Mouse (Mus musculus) hindbrain, embryonic 14.5 days (tissue): Measurements from ENCODE around the gene Rasa2. TPM values are rescaled to one million over a fixed set of nuclear protein-coding genes. Genes with fewer than 3 reads are reported as not detected.
"Not testable (repeated sequence)": the region's sequence is repeated elsewhere in the genome, so short reads cannot be mapped to it uniquely, and the experiment has no call there.

Source experiments
- ATAC-seq: fragments of 200-750 bp; cut with Nextera tagmentation; 2 replicates; pipeline ENCODE4 v1.8.0; 2017; ENCODE audit warnings: moderate number of reproducible peaks, mild to moderate bottlenecking, moderate TSS enrichment, moderate library complexity; ENCODE audit not compliant: low FRiP score
- DNase-seq: peaks from one replicate; pipeline ENCODE4 v3.0.0-alpha.2; 2015; ENCODE audit warnings: low spot score
- H3K27ac ChIP-seq: fragments of 300-500 bp; sonication (generic); 2 replicates; pipeline ENCODE4 v1.5.1; 2014; ENCODE audit warnings: mild to moderate bottlenecking, moderate library complexity
- H3K27me3 ChIP-seq: fragments of 300-500 bp; sonication (generic); 2 replicates; pipeline ENCODE4 v1.6.1; 2014; ENCODE audit warnings: mild to moderate bottlenecking, low read length, mixed read lengths; ENCODE audit not compliant: control insufficient read depth, insufficient read depth
- H3K36me3 ChIP-seq: fragments of 300-500 bp; sonication (generic); replicated peaks from 2 replicates; pipeline ENCODE4 v1.6.1; 2014; ENCODE audit not compliant: control insufficient read depth, insufficient read depth
- H3K4me1 ChIP-seq: fragments of 300-500 bp; sonication (generic); replicated peaks from 2 replicates; pipeline ENCODE4 v1.6.1; 2014; ENCODE audit warnings: antibody characterized with exemption, low read length, mixed read lengths; ENCODE audit not compliant: control insufficient read depth, insufficient read depth
- H3K4me2 ChIP-seq: fragments of 300-500 bp; sonication (generic); replicated peaks from 2 replicates; pipeline ENCODE4 v1.6.1; 2014; ENCODE audit warnings: mild to moderate bottlenecking, moderate library complexity
- H3K4me3 ChIP-seq: fragments of 300-500 bp; sonication (generic); replicated peaks from 2 replicates; pipeline ENCODE4 v1.5.1; 2014; ENCODE audit warnings: mild to moderate bottlenecking, low read length
- H3K9ac ChIP-seq: fragments of 300-500 bp; sonication (generic); 2 replicates; pipeline ENCODE4 v1.6.1; 2014
- H3K9me3 ChIP-seq: fragments of 300-500 bp; sonication (generic); 2 replicates; pipeline ENCODE4 v1.6.1; 2016; ENCODE audit warnings: low read length; ENCODE audit not compliant: control insufficient read depth
- WGBS: fragments of 180-500 bp; shearing (Covaris S2); extraction: QIAGEN DNeasy Blood & Tissue Kit; methylation state at CpG from one replicate; pipeline ENCODE4 v1.1.7; 2014; 5-methylcytosine and 5-hydroxymethylcytosine counted together
- polyA plus RNA-seq: library from polyadenylated mRNA; unstranded; fragments of >200 nt; fragmentation: Nextera tagmentation; extraction: Ambion mirVana; gene quantifications from 2 replicates; pipeline ENCODE4 v1.2.1, GENCODE M21; 2014

The Rasa2 gene
- polyA plus RNA-seq = 17.8 and 21.1 TPM in 2 replicates

- peak; percentile 85 for DNase-seq
- Histone ChIP-seq H3K4me3 (peak within 1 kb of the TSS; percentile 99), H3K4me2 (peak within 1 kb of the TSS; percentile 59), H3K27ac (peak within 1 kb of the TSS; percentile 96), H3K36me3 (no peaks in the 10 kb centered on the region), H3K4me1 (peaks cover 7% of the 10 kb centered on the region; the same call in 1 of the 2 replicates), H3K9ac (peak within 1 kb of the TSS; percentile 98), H3K9me3 (no peaks in the 10 kb centered on the region), H3K27me3 (no peaks in the 10 kb centered on the region)
- peak; percentile 98 for ATAC-seq
- 3% methylated on average over 52 of the region's 52 CpGs for WGBS
These were observed at the start of gene Rasa2 for GRCm38 (mm10) chr9:96631389-96632072. Gene Rasa2 (minus strand): TSS chr9:96631617.

GRCm38 (mm10) chr9:96678611-96679010 is 47.2 kb upstream of the Rasa2 start:
- Histone ChIP-seq H3K4me2 (no peak overlapping the region), H3K4me3 (no peak overlapping the region), H3K9ac (no peak overlapping the region), H3K27ac (no peak overlapping the region), H3K27me3 (no peaks in the 10 kb centered on the region), H3K9me3 (no peaks in the 10 kb centered on the region), H3K4me1 (no peaks in the 10 kb centered on the region), H3K36me3 (no peaks in the 10 kb centered on the region)
- DNase-seq = no peak
- 85% methylated on average over 5 of the region's 5 CpGs for WGBS
- ATAC-seq = no peak

- not testable (repeated sequence) for ATAC-seq, H3K9me3 ChIP-seq, H3K36me3 ChIP-seq, H3K4me3 ChIP-seq, H3K27ac ChIP-seq, H3K27me3 ChIP-seq, H3K4me2 ChIP-seq, H3K9ac ChIP-seq, H3K4me1 ChIP-seq, DNase-seq
- 77% methylated on average over 5 of the region's 5 CpGs for WGBS
These were observed 46.3 kb upstream of the Rasa2 start for GRCm38 (mm10) chr9:96677711-96678110.

- Histone ChIP-seq H3K27ac (no peak overlapping the region), H3K9me3 (no peaks in the 10 kb centered on the region), H3K36me3 (no peaks in the 10 kb centered on the region), H3K4me1 (no peaks in the 10 kb centered on the region), H3K9ac (no peak overlapping the region), H3K27me3 (no peaks in the 10 kb centered on the region), H3K4me3 (no peak overlapping the region), H3K4me2 (no peak overlapping the region)
- no peak for ATAC-seq
- 89% methylated on average over 10 of the region's 10 CpGs for WGBS
- no peak for DNase-seq
These were observed 45.3 kb upstream of the Rasa2 start for GRCm38 (mm10) chr9:96676671-96677070.

GRCm38 (mm10) chr9:96675763-96676640 is 44.6 kb upstream of the Rasa2 start:
- Histone ChIP-seq H3K4me3 (no peak overlapping the region), H3K9me3 (no peaks in the 10 kb centered on the region), H3K27ac (no peak overlapping the region), H3K9ac (no peak overlapping the region), H3K4me1 (no peaks in the 10 kb centered on the region), H3K27me3 (no peaks in the 10 kb centered on the region), H3K4me2 (no peak overlapping the region), H3K36me3 (no peaks in the 10 kb centered on the region)
- no peak for ATAC-seq
- WGBS = 87% methylated on average over 8 of the region's 8 CpGs
- DNase-seq = no peak

- Histone ChIP-seq H3K36me3 (no peaks in the 10 kb centered on the region), H3K4me3 (no peak overlapping the region), H3K4me2 (no peak overlapping the region), H3K9ac (no peak overlapping the region), H3K4me1 (0 out of 2 replicates have a peak, but pooled peaks cover 4% of the 10 kb centered on the region), H3K9me3 (no peaks in the 10 kb centered on the region), H3K27me3 (no peaks in the 10 kb centered on the region), H3K27ac (no peak overlapping the region)
- ATAC-seq = peak; percentile 28; the same call in 1 of the 2 replicates
- WGBS = 38% methylated on average over 5 of the region's 5 CpGs
- peak; percentile 34 for DNase-seq
These were observed 43.8 kb upstream of the Rasa2 start for GRCm38 (mm10) chr9:96675071-96675762.

- no peak overlapping the region for H3K4me3 ChIP-seq
- DNase-seq (no peak), ATAC-seq (no peak)
- no peak overlapping the region for H3K4me2 ChIP-seq
- no peaks in the 10 kb centered on the region for H3K9me3 ChIP-seq
- no peak overlapping the region for H3K27ac ChIP-seq
- no peak overlapping the region for H3K9ac ChIP-seq
- H3K27me3 ChIP-seq = no peaks in the 10 kb centered on the region
- H3K36me3 ChIP-seq = no peaks in the 10 kb centered on the region
- 0 out of 2 replicates have a peak, but pooled peaks cover 5% of the 10 kb centered on the region for H3K4me1 ChIP-seq
- 89% methylated on average over 8 of the region's 8 CpGs for WGBS
These were observed 42.9 kb upstream of the Rasa2 start for GRCm38 (mm10) chr9:96674301-96674700.

- Histone ChIP-seq H3K4me2 (no peak overlapping the region), H3K4me1 (0 out of 2 replicates have a peak, but pooled peaks cover 5% of the 10 kb centered on the region), H3K9me3 (no peaks in the 10 kb centered on the region), H3K36me3 (no peaks in the 10 kb centered on the region), H3K4me3 (no peak overlapping the region), H3K27ac (no peak overlapping the region), H3K9ac (no peak overlapping the region), H3K27me3 (no peaks in the 10 kb centered on the region)
- WGBS = 92% methylated on average over 2 of the region's 2 CpGs
- DNase-seq (no peak), ATAC-seq (no peak)
These were observed 41.0 kb upstream of the Rasa2 start for GRCm38 (mm10) chr9:96672466-96672865.

- DNase-seq = no peak
- no peak overlapping the region for H3K4me2 ChIP-seq
- no peaks in the 10 kb centered on the region for H3K27me3 ChIP-seq
- WGBS = 94% methylated on average over 12 of the region's 12 CpGs
- no peaks in the 10 kb centered on the region for H3K36me3 ChIP-seq
- H3K9me3 ChIP-seq = no peaks in the 10 kb centered on the region
- H3K4me1 ChIP-seq = 0 out of 2 replicates have a peak, but pooled peaks cover 5% of the 10 kb centered on the region
- no peak overlapping the region for H3K27ac ChIP-seq
- no peak overlapping the region for H3K9ac ChIP-seq
- ATAC-seq = no peak
- no peak overlapping the region for H3K4me3 ChIP-seq
These were observed 39.8 kb upstream of the Rasa2 start for GRCm38 (mm10) chr9:96671249-96671648.
